Mouse (Mus musculus): ENCODE results near the gene Hist1h2bh. TPM values are rescaled to one million over a fixed set of nuclear protein-coding genes. Genes with fewer than 3 reads are reported as not detected.

Gene Hist1h2bh
- polyA plus RNA-seq, 2 experiments from 2014 or later, result 0.41 to 0.66 TPM

GRCm38 (mm10) chr13:23530181-23530900 lies 12.9 kb downstream of the Hist1h2bh start:
- ATAC-seq, result peak; percentile 18

GRCm38 (mm10) chr13:23529480-23530165 lies 13.6 kb downstream of the Hist1h2bh start:
- ATAC-seq, result no peak

GRCm38 (mm10) chr13:23529005-23529404 lies 14.2 kb downstream of the Hist1h2bh start:
- ATAC-seq, result no peak

- ATAC-seq, result peak; percentile 24
These were observed 16.9 kb downstream of the Hist1h2bh start for GRCm38 (mm10) chr13:23526312-23526711.

- no peak for ATAC-seq
These were observed 17.3 kb downstream of the Hist1h2bh start for GRCm38 (mm10) chr13:23525901-23526300.

- peak; percentile 40 for ATAC-seq
These were observed 18.5 kb downstream of the Hist1h2bh start for GRCm38 (mm10) chr13:23524654-23525053.

- no peak for ATAC-seq
These were observed 19.2 kb downstream of the Hist1h2bh start for GRCm38 (mm10) chr13:23523976-23524375.

- peak; percentile 36 for ATAC-seq
These were observed 21.5 kb downstream of the Hist1h2bh start for GRCm38 (mm10) chr13:23521703-23522102.

- peak; percentile 32 for ATAC-seq
These were observed 23.8 kb downstream of the Hist1h2bh start for GRCm38 (mm10) chr13:23519416-23519815.

- peak; percentile 48 for ATAC-seq
These were observed 24.3 kb downstream of the Hist1h2bh start for GRCm38 (mm10) chr13:23518885-23519284.

GRCm38 (mm10) chr13:23518295-23518603 lies 24.9 kb downstream of the Hist1h2bh start:
- ATAC-seq, result no peak

GRCm38 (mm10) chr13:23517603-23518294 lies 25.4 kb downstream of the Hist1h2bh start:
- peak; percentile 59 for ATAC-seq

GRCm38 (mm10) chr13:23516822-23517602 lies 26.2 kb downstream of the Hist1h2bh start:
- ATAC-seq, result peak; percentile 44

GRCm38 (mm10) chr13:23515826-23516620 lies 27.2 kb downstream of the Hist1h2bh start:
- ATAC-seq, result no peak

GRCm38 (mm10) chr13:23515281-23515680 lies 27.9 kb downstream of the Hist1h2bh start:
- ATAC-seq, result no peak

GRCm38 (mm10) chr13:23513517-23513916 lies 29.7 kb downstream of the Hist1h2bh start:
- no peak for ATAC-seq

GRCm38 (mm10) chr13:23510127-23510526 lies 33.1 kb downstream of the Hist1h2bh start:
- no peak for ATAC-seq

- no peak for ATAC-seq
These were observed 36.2 kb downstream of the Hist1h2bh start for GRCm38 (mm10) chr13:23506819-23507515.

GRCm38 (mm10) chr13:23506351-23506750 lies 36.8 kb downstream of the Hist1h2bh start:
- ATAC-seq, result no peak

GRCm38 (mm10) chr13:23505662-23506345 lies 37.4 kb downstream of the Hist1h2bh start:
- no peak for ATAC-seq

- ATAC-seq, result peak; percentile 51
These were observed 39.4 kb downstream of the Hist1h2bh start for GRCm38 (mm10) chr13:23503797-23504196.
